Mouse (Mus musculus) bone marrow macrophage, adult 2 months (primary cell): ENCODE results near the gene Hopx.

Experiments
- CTCF ChIP-seq: IDR thresholded peaks from 2 replicates; pipeline ENCODE4 v1.5.1; 2012; ENCODE audit warnings: low read depth, mild to moderate bottlenecking, low read length, moderate library complexity
- POLR2A ChIP-seq: IDR thresholded peaks from 2 replicates; pipeline ENCODE4 v1.6.1; 2012; ENCODE audit warnings: mild to moderate bottlenecking, low read depth, low read length, borderline replicate concordance

DNA sequence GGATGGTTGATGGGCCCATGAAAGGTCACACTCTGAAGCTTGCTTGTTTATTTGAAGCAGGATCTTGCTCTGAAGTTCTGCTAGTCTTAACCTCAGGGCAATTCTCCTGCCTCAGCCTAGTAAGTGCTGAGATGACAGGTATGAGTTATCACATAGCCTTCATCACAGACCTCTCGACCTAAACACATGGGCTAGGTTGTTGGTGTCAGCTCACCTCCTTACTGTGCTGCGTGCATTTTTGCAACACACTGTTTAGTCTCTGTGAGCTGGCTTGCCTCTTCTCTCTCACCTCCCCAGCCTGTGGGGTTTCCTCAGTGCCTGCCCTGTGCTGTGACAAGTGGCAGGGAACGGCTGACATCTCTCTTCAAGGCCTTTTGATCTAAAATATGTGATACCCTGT is 1.1 kb downstream of the Hopx start:
- TF ChIP-seq POLR2A (no peak), CTCF (no peak)
